Mouse (Mus musculus) thymus, adult 2 months (tissue): ENCODE results near the gene Fbxo45. TPM values are rescaled to one million over a fixed set of nuclear protein-coding genes. Genes with fewer than 3 reads are reported as not detected.

Source experiments
- DNase-seq: peaks from one replicate; pipeline ENCODE4 v3.0.0; 2021
- H3K27ac ChIP-seq: fragments of 200-500 bp; 2 replicates; pipeline ENCODE4 v1.5.1; 2012; ENCODE audit warnings: low read length, control low read depth; ENCODE audit not compliant: control insufficient read depth, insufficient read depth
- H3K27me3 ChIP-seq: fragments of 200-500 bp; 2 replicates; pipeline ENCODE4 v1.6.1; 2012; ENCODE audit warnings: mild to moderate bottlenecking, low read length, moderate library complexity, mixed read lengths; ENCODE audit not compliant: control insufficient read depth, insufficient read depth
- H3K36me3 ChIP-seq: fragments of 200-500 bp; 2 replicates; pipeline ENCODE4 v1.6.1; 2012; ENCODE audit warnings: mild to moderate bottlenecking, low read length, moderate library complexity; ENCODE audit not compliant: control insufficient read depth, insufficient read depth
- H3K4me1 ChIP-seq: fragments of 200-500 bp; replicated peaks from 2 replicates; pipeline ENCODE4 v1.6.1; 2012; ENCODE audit warnings: low read length; ENCODE audit not compliant: control insufficient read depth, insufficient read depth
- H3K4me3 ChIP-seq: fragments of 200-500 bp; 2 replicates; pipeline ENCODE4 v1.5.1; 2012; ENCODE audit warnings: mild to moderate bottlenecking, low read length, control low read depth, moderate library complexity; ENCODE audit not compliant: control insufficient read depth, insufficient read depth
- CTCF ChIP-seq: fragments of 200-500 bp; IDR thresholded peaks from 2 replicates; pipeline ENCODE4 v1.5.1; 2012; ENCODE audit warnings: mild to moderate bottlenecking, control low read depth, low read length, moderate library complexity, borderline replicate concordance; ENCODE audit not compliant: control insufficient read depth, poor library complexity, insufficient read depth; ENCODE audit errors: extremely low read depth
- POLR2A ChIP-seq: fragments of 200-500 bp; IDR thresholded peaks from 2 replicates; pipeline ENCODE4 v1.6.1; 2012; ENCODE audit warnings: mild to moderate bottlenecking, low read length, control low read depth, moderate library complexity; ENCODE audit not compliant: control insufficient read depth, poor library complexity, insufficient read depth; ENCODE audit errors: extremely low read depth
- WGBS: fragments of 180-500 bp; shearing (Covaris S2); methylation state at CpG from one replicate; pipeline ENCODE4 v1.1.7; 2018; 5-methylcytosine and 5-hydroxymethylcytosine counted together
- polyA plus RNA-seq: library from polyadenylated mRNA; depleted of rRNA; stranded (reverse); fragments of >200 nt; gene quantifications from 2 replicates; pipeline ENCODE4 v1.2.3, GENCODE M21; 2012; rRNA removed

Fbxo45 gene
- 6.5 and 7.7 TPM in 2 replicates for polyA plus RNA-seq

DNA sequence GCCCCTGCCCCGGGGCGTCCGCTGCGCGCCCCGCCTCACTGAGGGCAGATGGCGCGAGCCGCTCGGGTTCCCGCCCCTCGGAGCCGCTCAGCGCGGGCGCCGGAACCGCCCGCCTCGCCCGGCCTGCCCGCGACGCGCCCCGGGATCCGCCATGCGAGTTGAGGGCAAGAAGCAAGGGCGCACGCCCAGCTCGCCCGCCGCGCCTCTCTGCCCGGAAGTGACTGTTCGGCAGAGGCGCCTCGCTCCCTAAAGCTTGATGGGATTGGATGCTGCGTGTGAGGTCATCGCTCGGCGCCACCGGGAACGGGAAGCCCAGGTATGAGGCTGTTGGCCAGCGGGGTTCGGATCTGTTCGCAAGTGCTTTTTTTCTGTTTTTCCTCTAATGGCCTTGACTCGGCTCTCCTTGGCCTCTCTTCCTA, at the start of gene Fbxo45, which contains the start of gene Wdr53:
Gene Fbxo45 (minus strand): TSS at position 207 of the 419 bp plus-strand sequence.
Gene Wdr53 (plus strand): TSS at position 276 of the 419 bp plus-strand sequence.
- TF ChIP-seq CTCF (peak; percentile 55; the same call in 1 of the 2 replicates), POLR2A (peak; percentile 52)
- Histone ChIP-seq H3K4me3 (peak within 1 kb of the TSS; percentile 76), H3K4me1 (peaks cover 4% of the 10 kb centered on the region; the same call in 1 of the 2 replicates), H3K27ac (no peak within 1 kb of the TSS), H3K36me3 (no peaks in the 10 kb centered on the region; the same call in 1 of the 2 replicates), H3K27me3 (no peaks in the 10 kb centered on the region)
- DNase-seq: peak; percentile 97
- WGBS: under 1% methylated on average over 48 of the region's 48 CpGs

DNA sequence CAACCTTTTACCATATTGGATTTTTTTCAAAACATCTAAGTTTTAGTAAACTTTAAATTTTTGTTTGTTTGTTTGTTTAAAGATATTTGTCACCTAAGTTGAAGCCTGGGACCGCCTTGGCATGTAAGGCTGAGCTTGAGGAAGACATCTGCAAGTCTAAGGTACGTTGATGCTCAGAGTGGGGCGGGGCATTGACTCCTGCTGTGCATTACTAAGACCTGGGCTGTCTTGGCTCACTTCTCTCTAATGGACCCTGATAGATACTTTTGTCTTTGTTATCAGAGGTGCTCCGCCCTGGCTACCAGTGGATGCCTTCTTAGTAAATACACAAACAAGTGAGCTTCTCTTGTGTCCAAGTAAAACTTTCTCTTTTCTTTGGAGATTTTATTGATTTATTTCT, 44.9 kb upstream of the Fbxo45 start:
- H3K4me3 ChIP-seq: no peak overlapping the region
- peaks cover 58% of the 10 kb centered on the region for H3K36me3 ChIP-seq
- no peaks in the 10 kb centered on the region for H3K4me1 ChIP-seq
- WGBS: 98% methylated on average over 4 of the region's 4 CpGs
- H3K27me3 ChIP-seq: no peaks in the 10 kb centered on the region
- DNase-seq: no peak
- H3K27ac ChIP-seq: no peak overlapping the region
- no peak for TF ChIP-seq POLR2A
- no peak for TF ChIP-seq CTCF

DNA sequence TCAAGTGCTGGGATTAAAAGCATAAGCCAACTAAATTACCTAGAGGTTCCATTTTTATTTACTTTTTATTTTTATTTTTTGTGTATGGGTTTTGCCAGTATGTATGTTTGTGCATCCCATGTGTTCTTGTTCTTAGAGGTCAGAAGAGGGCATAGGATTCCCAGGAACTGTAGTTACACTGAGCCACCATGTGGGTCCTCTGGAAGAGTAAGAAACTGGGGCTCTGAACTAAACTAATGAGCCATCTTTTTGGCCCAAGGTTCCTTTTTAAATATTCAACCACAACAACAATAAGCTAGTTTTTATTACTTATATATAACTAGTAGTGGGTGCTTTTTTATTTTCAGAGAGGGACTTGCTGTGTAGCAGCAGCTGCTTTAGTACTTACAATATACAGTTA, 35.6 kb upstream of the Fbxo45 start:
- H3K36me3 ChIP-seq: peaks cover 46% of the 10 kb centered on the region
- no peak overlapping the region for H3K4me3 ChIP-seq
- H3K4me1 ChIP-seq: 0 out of 2 replicates have a peak, but pooled peaks cover 2% of the 10 kb centered on the region
- H3K27me3 ChIP-seq: no peaks in the 10 kb centered on the region
- no peak overlapping the region for H3K27ac ChIP-seq
- TF ChIP-seq CTCF (no peak), POLR2A (no peak)
- no peak for DNase-seq

DNA sequence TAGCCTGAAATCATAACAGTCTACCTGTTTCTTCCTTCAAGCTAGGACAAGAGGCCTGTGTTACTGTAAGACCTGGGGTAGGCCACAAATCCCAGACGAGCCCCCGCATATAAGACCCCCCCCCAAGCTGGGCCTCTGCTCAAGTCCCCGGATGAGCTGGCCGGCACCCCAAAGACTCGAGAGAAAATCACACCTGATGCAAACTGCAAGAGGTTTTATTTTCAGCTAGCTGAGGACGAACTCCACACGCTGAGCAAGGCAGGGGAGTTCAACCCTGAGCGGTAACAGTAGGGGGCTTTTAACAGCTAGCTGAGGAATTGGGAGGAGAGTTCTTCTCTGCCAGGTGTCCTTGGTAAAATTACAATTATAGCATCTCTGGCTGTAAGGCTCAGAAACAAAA, 33.3 kb upstream of the Fbxo45 start:
- Histone ChIP-seq H3K27me3 (no peaks in the 10 kb centered on the region), H3K4me1 (0 out of 2 replicates have a peak, but pooled peaks cover 2% of the 10 kb centered on the region), H3K4me3 (no peak overlapping the region), H3K36me3 (peaks cover 22% of the 10 kb centered on the region), H3K27ac (no peak overlapping the region)
- DNase-seq: no peak
- 98% methylated on average over 8 of the region's 8 CpGs for WGBS
- TF ChIP-seq CTCF (no peak), POLR2A (no peak)

DNA sequence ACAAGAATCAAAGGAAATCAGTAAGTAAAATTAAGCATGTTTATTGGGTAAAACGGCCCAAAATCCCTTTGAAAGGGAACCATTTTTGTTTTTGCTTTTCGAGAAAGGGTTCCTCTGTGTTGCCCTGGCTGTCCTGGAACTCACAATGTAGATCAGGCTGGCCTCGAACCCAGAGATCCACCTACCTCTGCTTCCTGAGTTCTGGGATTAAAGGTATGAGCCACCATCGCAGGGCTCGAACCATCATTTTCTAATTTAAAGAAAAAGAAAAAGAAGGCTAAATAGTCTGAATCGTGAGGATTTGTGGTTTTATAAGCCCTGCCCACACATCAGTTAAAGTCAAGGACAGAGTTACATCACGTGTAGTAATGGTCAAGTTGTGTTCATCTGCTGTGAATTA, 31.4 kb upstream of the Fbxo45 start:
- TF ChIP-seq POLR2A (no peak), CTCF (no peak)
- Histone ChIP-seq H3K27ac (no peak overlapping the region), H3K36me3 (peaks cover 6% of the 10 kb centered on the region), H3K4me1 (0 out of 2 replicates have a peak, but pooled peaks cover 2% of the 10 kb centered on the region), H3K4me3 (peak overlapping the region; percentile 82), H3K27me3 (no peaks in the 10 kb centered on the region)
- no peak for DNase-seq
- WGBS: 16% methylated on average over 7 of the region's 7 CpGs

DNA sequence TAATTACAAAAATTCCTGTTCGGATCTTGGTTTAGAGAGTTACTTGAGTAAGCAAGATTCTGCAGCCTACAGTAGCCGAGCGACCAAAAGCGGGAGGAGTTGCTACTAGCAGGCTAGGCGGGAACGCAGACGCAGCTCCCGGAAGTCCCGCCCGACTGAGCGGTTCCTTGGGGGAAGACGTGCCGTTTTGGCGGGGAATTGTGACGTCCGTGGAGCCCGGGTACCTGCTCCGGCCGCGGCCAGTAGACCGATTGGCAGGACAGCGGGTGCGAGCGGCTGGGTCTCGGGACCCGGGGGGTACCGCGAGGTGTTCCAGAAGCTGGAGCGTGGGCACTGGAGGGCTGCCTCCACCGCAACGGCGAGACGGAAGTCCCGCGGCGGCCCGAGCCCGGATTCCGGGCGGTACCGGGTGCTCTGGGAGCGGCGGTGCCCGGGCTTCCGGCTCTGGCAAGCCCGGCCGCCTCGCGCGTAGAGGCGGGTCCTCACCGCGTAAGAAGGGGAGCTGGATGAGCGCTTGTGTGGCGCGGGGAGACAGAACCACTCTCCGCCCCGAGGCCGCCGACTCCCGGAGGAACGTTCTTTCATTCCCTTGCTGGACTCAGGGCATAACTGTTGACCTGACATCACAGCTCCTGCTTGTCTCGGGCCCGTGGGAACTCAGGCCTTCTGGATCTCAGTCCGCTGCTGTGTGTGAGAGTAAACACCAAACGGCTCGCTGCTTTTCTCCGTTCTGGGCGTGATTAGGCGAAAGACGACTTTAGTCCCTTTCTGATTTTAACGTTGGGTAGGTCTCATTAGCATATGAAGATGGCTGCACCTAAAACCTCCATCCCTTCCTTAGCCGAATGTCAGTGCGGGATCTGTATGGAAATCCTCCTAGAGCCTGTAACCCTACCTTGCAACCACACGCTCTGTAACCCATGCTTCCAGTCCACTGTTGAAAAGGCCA, 30.6 kb upstream of the Fbxo45 start, which contains the start of gene Rnf168:
Gene Rnf168 (plus strand): TSS at position 152 of the 949 bp plus-strand sequence.
- peak; percentile 59; the same call in 1 of the 2 replicates for TF ChIP-seq POLR2A
- no peak for TF ChIP-seq CTCF
- WGBS: under 1% methylated on average over 75 of the region's 75 CpGs
- H3K36me3 ChIP-seq: no peaks in the 10 kb centered on the region
- H3K27ac ChIP-seq: peak within 1 kb of the TSS; percentile 43
- DNase-seq: peak; percentile 87
- no peaks in the 10 kb centered on the region for H3K27me3 ChIP-seq
- peak within 1 kb of the TSS; percentile 82 for H3K4me3 ChIP-seq
- 0 out of 2 replicates have a peak, but pooled peaks cover 2% of the 10 kb centered on the region for H3K4me1 ChIP-seq

DNA sequence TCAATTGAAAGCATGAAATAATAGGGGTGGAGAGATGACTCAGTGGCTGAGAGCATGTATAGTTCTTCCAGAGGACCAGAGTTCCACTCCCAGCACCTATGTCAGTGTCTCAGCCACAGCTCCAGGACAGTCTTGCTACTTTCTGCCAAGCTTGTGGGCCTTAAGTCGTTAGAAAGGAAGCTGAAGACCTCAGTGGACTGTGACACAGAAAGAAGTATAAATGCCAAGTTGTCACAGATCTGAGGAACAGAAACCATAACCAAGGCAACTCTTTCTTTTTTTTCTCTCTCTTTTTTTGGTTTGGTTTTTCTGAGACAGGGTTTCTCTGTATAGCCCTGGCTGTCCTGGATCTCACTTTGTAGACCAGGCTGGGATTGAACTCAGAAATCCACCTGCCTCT, 28.9 kb upstream of the Fbxo45 start:
- no peaks in the 10 kb centered on the region for H3K27me3 ChIP-seq
- H3K36me3 ChIP-seq: no peaks in the 10 kb centered on the region
- no peak for DNase-seq
- H3K4me3 ChIP-seq: no peak overlapping the region
- no peak overlapping the region for H3K27ac ChIP-seq
- WGBS: 40% methylated on average over 1 of the region's 1 CpGs
- no peaks in the 10 kb centered on the region for H3K4me1 ChIP-seq
- TF ChIP-seq POLR2A (no peak), CTCF (no peak)
